9 mouse cellular contexts compared by ENCODE assay signal in genomic region chr12:91423125-91423820, GRCm38 (mm10). TPM values are rescaled to one million over a fixed set of nuclear protein-coding genes. Genes with fewer than 3 reads are reported as not detected.
A peak's percentile ranks its signal among the peaks of the same experiment; 100 is the strongest.
DNase-seq lines count a peak whose midpoint lies in the region; ATAC-seq lines count a peak whose summit lies in the region.
"Had no signal": no experiment of that assay in that cellular context is flagged by ENCODE, and none has a peak within 500 bp of the region (broad histone marks: within the 10 kb centered on the region; RNA-seq: fewer than 3 reads in every experiment).

No protein-coding gene starts in this region.

- peak; percentile 98 for ATAC-seq in CD4-positive, CD25-positive, alpha-beta regulatory T cell, adult 4 months

- peak; percentile 32 for DNase-seq in layer of hippocampus, adult 11-12 months (ENCODE audit: low spot score)
- DNase-seq in layer of hippocampus, adult 9-10 months (ENCODE audit: low spot score) = no peak
- DNase-seq in Muller cell, postnatal 12 days (ENCODE audit: inconsistent ontology term) = peak; percentile 43
- peak; percentile 29 for DNase-seq in embryo, embryonic 9.5 days (ENCODE audit: extremely low spot score)
- peak; percentile 30 to 45 for DNase-seq in kidney, postnatal 4 days
- peak; percentile 25 for DNase-seq in ovary, postnatal 14 days (ENCODE audit: low spot score)
- no peak for DNase-seq in spleen, adult 18-20 months

RNA-seq across cellular contexts. Expression of gene Tshr, which starts 38.9 kb away (rescaled TPM):
- not detected for polyA plus RNA-seq in CD4-positive, CD25-positive, alpha-beta regulatory T cell, adult 4 months (2017; shearing (Covaris generic))
- polyA plus RNA-seq: macrophage had no signal

RNA-seq across cellular contexts. Expression of gene Cep128, which starts 39.1 kb away (rescaled TPM):
- polyA plus RNA-seq in CD4-positive, CD25-positive, alpha-beta regulatory T cell, adult 4 months (2017; shearing (Covaris generic)) = 10 to 100 TPM in 1 of 2 experiments, 1 to 10 TPM in 1; 5.8 to 10.3 TPM

Comparison
In these comparisons a context has a peak if more than half of its experiments do, and no peak if none do; other contexts are left out.
1. DNase-seq: peak in layer of hippocampus, adult 11-12 months (single experiment), Muller cell, postnatal 12 days (single experiment), embryo, embryonic 9.5 days (single experiment), kidney, postnatal 4 days (2 of 2) and ovary, postnatal 14 days (single experiment); none in layer of hippocampus, adult 9-10 months (single experiment) and spleen, adult 18-20 months (0 of 2).